In genomic region chr8:107671471-107671870, GRCm38 (mm10) we compare ENCODE assay signal across 12 mouse cellular contexts.
DNase-seq lines count a peak whose midpoint lies in the region; ATAC-seq and TF ChIP-seq lines count a peak whose summit lies in the region.
"Had no signal": no experiment of that assay in that cellular context is flagged by ENCODE, and none has a peak within 500 bp of the region (broad histone marks: within the 10 kb centered on the region; RNA-seq: fewer than 3 reads in every experiment).

No protein-coding gene starts in this region.

- no peaks in the 10 kb centered on the region for H3K27me3 ChIP-seq in forebrain, postnatal 0 days (ENCODE audit: insufficient read depth, low read length)
- H3K27me3 ChIP-seq: heart, embryonic 15.5 days had no signal

- H3K4me1 ChIP-seq in forebrain, postnatal 0 days (ENCODE audit: insufficient read depth), result no peaks in the 10 kb centered on the region
- H3K4me1 ChIP-seq: heart, embryonic 15.5 days had no signal

- H3K27ac ChIP-seq in forebrain, postnatal 0 days (ENCODE audit: low read depth, low read length), result no peak overlapping the region
- H3K27ac ChIP-seq: heart, embryonic 15.5 days had no signal

- no peaks in the 10 kb centered on the region for H3K36me3 ChIP-seq in forebrain, postnatal 0 days (ENCODE audit: insufficient read depth)
- H3K36me3 ChIP-seq: heart, embryonic 15.5 days had no signal

- TF ChIP-seq CTCF in forebrain, postnatal 0 days (IDR thresholded peaks at IDR 0.05; ENCODE audit: low read depth), result no peak

- no peak overlapping the region for H3K4me2 ChIP-seq in forebrain, postnatal 0 days (ENCODE audit: low read depth)
- H3K4me2 ChIP-seq: heart, embryonic 15.5 days had no signal

- intact Hi-C loops in gastrocnemius, postnatal 36 days (cut with DNase I), result no loop called here

- H3K4me3 ChIP-seq in forebrain, postnatal 0 days (ENCODE audit: low read depth, low read length), result no peak overlapping the region
- H3K4me3 ChIP-seq: heart, embryonic 15.5 days had no signal

- H3K9ac ChIP-seq in forebrain, postnatal 0 days, result no peak overlapping the region
- H3K9ac ChIP-seq: heart, embryonic 15.5 days had no signal

- 17% methylated on average over 8 of the region's 8 CpGs for WGBS in forebrain, postnatal 0 days

- ATAC-seq in forebrain, postnatal 0 days, result peak; percentile 38

- peak; percentile 10 for DNase-seq in kidney, postnatal 10 days
- no peak for DNase-seq in kidney, adult 9 months
- DNase-seq in embryo, embryonic 11.5 days (ENCODE audit: low read depth, low spot score), result peak; percentile 27
- DNase-seq in forebrain, postnatal 0 days, result peak; percentile 51
- peak; percentile 29 for DNase-seq in neural tube, embryonic 10.5 days (ENCODE audit: extremely low spot score, low spot score)
- DNase-seq in cerebellum, adult 11 months, result no peak
- no peak for DNase-seq in right cerebral cortex, postnatal 36 days (ENCODE audit: low spot score in 2 of 2)
- no peak for DNase-seq in gastrocnemius, postnatal 36 days
- DNase-seq: kidney, postnatal 14 days; spleen, adult 18-20 months; thymus, postnatal 36 days had no signal

- no peaks in the 10 kb centered on the region for H3K9me3 ChIP-seq in forebrain, postnatal 0 days (ENCODE audit: low read length)
- H3K9me3 ChIP-seq: heart, embryonic 15.5 days had no signal

Comparison
In these comparisons a context has a peak if more than half of its experiments do, and no peak if none do; other contexts are left out.
1. DNase-seq: peak in kidney, postnatal 10 days (single experiment), embryo, embryonic 11.5 days (single experiment), forebrain, postnatal 0 days (single experiment) and neural tube, embryonic 10.5 days (single experiment); none in kidney, adult 9 months (single experiment), cerebellum, adult 11 months (single experiment), right cerebral cortex, postnatal 36 days (0 of 2) and gastrocnemius, postnatal 36 days (0 of 2).